Mouse (Mus musculus): Measurements from ENCODE around the gene Cox5b. TPM values are rescaled to one million over a fixed set of nuclear protein-coding genes. Genes with fewer than 3 reads are reported as not detected.

The Cox5b gene
- polyA plus RNA-seq, 1 experiment from 2014 or later = 496 TPM

DNA sequence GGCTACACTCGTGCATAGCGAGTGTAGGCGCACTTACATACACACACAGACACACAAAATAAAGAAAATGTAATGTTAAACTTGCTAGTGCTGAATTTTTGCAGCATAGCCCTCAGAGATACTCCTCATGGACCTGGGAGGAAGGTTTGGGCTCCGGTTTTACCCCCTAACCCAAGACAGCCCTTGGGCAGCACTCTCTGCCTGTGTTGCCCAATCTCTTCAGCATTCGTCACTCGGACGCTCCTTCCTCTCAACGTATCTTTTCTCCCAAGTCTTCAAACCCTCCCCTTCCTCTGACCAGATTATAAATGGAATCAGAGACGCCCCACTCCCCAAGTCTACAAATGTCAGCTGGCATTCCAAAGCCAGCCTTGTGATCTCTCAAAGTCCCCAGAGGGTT lies 51.8 kb downstream of the Cox5b start:
- no peak for DNase-seq (ENCODE audit: extremely low spot score, low spot score)
- no peaks in the 10 kb centered on the region for H3K9me3 ChIP-seq
- H3K4me1 ChIP-seq = peaks cover 28% of the 10 kb centered on the region
- no peak overlapping the region for H3K27ac ChIP-seq
- peaks cover 10% of the 10 kb centered on the region for H3K27me3 ChIP-seq (ENCODE audit: poor library complexity, severe bottlenecking)
- H3K4me3 ChIP-seq = no peak overlapping the region
- no peaks in the 10 kb centered on the region for H3K36me3 ChIP-seq (replicated peaks)
- whole genome bisulfite sequencing = 82% methylated on average over 9 of the region's 9 CpGs

Small RNAs within 50 kb of the gene (microRNA-seq; reads per million reads assigned to microRNA genes)
- gene Gm24133 = not detected

Other genes starting within 250 kb of the Cox5b start
- gene Lman2l, start 246.2 kb upstream of the Cox5b start, polyA plus RNA-seq (2016; fragmentation: Nextera tagmentation; extraction: Ambion mirVana) = 59.6 and 60.5 TPM in 2 replicates
- 14.5 and 15.5 TPM in 2 replicates for gene Cnnm4, start 219.8 kb upstream of the Cox5b start, polyA plus RNA-seq (2016; fragmentation: Nextera tagmentation; extraction: Ambion mirVana)
- 2.9 and 3.0 TPM in 2 replicates for gene Cnnm3, start 179.6 kb upstream of the Cox5b start, polyA plus RNA-seq (2016; fragmentation: Nextera tagmentation; extraction: Ambion mirVana)
- gene Ankrd23, start 154.6 kb upstream of the Cox5b start, polyA plus RNA-seq (2016; fragmentation: Nextera tagmentation; extraction: Ambion mirVana) = 15.3 and 16.5 TPM in 2 replicates
- not detected in 2 replicates for gene Gm42417, start 152.0 kb upstream of the Cox5b start, polyA plus RNA-seq (2016; fragmentation: Nextera tagmentation; extraction: Ambion mirVana)
- gene Ankrd39, start 144.0 kb upstream of the Cox5b start, polyA plus RNA-seq (2016; fragmentation: Nextera tagmentation; extraction: Ambion mirVana) = 17.9 and 22.2 TPM in 2 replicates
- 20.1 and 21.7 TPM in 2 replicates for gene Sema4c, start 133.1 kb upstream of the Cox5b start, polyA plus RNA-seq (2016; fragmentation: Nextera tagmentation; extraction: Ambion mirVana)
- gene Fam178b, start 8.3 kb upstream of the Cox5b start, polyA plus RNA-seq (2016; fragmentation: Nextera tagmentation; extraction: Ambion mirVana) = 0.42 and 0.79 TPM in 2 replicates
- not detected in 2 replicates for gene 4933424G06Rik, start 18.7 kb downstream of the Cox5b start, polyA plus RNA-seq (2016; fragmentation: Nextera tagmentation; extraction: Ambion mirVana)
- 136 and 141 TPM in 2 replicates for gene Actr1b, start 23.0 kb downstream of the Cox5b start, polyA plus RNA-seq (2016; fragmentation: Nextera tagmentation; extraction: Ambion mirVana)
- gene Zap70, start 70.3 kb downstream of the Cox5b start, polyA plus RNA-seq (2016; fragmentation: Nextera tagmentation; extraction: Ambion mirVana) = 0.33 and 0.43 TPM in 2 replicates